Mouse (Mus musculus) liver, adult 2 months (tissue): ENCODE results near the gene Renbp.

Experiments used
- CTCF ChIP-seq: fragments of 200-500 bp; IDR thresholded peaks from 2 replicates; pipeline ENCODE4 v1.5.1; 2011; ENCODE audit warnings: low read depth, low read length, control low read depth
- POLR2A ChIP-seq: fragments of 200-500 bp; IDR thresholded peaks from 2 replicates; pipeline ENCODE4 v1.6.1; 2011; ENCODE audit warnings: low read length, control low read depth; ENCODE audit not compliant: insufficient read depth; ENCODE audit errors: extremely low read depth

DNA sequence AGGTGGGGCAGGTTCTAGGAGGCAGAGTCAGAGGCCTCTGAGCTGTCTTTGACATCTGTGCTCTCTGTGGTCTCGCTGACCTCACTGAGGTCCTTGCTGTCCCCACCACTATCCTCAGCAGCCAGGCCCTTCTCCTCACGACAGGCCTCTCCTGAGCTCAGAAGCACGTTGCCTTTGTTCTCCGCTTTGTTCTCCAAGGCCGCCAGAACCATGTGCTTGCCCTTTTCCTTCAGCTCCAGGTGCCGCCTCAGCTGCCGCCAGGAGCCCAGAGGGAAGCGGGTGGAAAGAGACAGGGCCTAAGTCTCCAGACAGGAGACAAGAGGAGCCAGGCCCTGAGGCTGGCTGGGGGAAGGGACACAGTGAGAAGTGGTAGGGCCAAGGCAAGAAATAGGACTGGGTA lies 13.7 kb downstream of the Renbp start:
- TF ChIP-seq CTCF (no peak), POLR2A (no peak)
